Mouse (Mus musculus) thymus, postnatal 4 days (tissue): ENCODE results near the gene Nhs.
"Not testable (repeated sequence)": the region's sequence is repeated elsewhere in the genome, so short reads cannot be mapped to it uniquely, and the experiment has no call there.

Experiments used
- DNase-seq: peaks from one replicate; pipeline ENCODE4 v3.0.0; 2021

Nhs gene

DNA sequence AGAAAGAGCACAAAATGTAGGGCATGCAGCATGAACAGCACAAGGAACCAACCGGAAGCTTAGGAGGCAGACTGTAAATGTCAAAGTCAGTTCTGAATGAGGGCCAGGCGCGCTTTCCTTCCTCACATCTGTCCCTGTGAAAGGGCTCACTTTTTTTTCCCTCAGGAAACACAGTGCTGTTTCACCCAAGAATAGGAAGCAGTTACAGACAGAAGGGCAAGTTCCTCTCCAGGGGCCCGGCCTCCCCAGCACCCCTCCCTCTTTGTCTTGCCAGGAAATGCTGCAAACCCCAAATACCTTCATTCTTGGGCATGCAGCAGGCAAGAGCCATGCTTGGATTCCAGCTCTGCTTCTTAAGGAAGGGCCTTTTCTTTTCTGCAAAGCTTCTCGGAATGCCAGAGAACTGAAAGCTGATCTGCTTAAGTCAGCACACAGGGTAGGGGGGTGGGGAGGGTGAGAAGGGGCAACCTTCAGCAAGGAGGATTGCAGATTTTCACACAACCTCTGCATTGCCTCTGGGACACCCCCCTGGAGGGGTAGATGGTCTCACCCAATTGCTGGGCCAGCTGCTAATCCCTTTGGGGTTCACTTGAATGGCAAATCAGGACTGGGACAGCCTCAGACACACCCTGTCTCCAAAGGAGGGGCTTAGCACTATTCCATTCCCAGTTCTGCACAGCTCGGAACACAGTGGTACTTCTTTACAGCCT is 233.4 kb downstream of the Nhs start:
- no peak for DNase-seq

DNA sequence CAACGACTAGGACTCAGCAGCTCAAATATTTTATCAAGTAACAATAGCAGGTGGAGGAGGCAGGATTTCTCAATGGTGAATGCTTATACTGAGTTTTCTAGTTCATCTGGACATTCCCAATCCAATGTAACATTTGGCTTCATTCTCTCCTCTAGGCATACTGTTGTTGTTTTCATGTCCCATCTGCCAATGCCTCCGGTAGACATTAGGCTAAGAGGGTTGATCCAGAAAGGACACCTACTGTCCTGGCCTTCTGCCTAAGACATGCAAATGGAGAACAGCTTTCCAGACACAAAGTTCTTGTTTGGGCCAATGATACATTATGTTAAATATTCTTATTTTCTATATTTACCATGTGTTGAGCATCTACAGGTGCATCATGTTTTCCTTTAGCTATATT is 236.9 kb downstream of the Nhs start:
- DNase-seq: no peak

DNA sequence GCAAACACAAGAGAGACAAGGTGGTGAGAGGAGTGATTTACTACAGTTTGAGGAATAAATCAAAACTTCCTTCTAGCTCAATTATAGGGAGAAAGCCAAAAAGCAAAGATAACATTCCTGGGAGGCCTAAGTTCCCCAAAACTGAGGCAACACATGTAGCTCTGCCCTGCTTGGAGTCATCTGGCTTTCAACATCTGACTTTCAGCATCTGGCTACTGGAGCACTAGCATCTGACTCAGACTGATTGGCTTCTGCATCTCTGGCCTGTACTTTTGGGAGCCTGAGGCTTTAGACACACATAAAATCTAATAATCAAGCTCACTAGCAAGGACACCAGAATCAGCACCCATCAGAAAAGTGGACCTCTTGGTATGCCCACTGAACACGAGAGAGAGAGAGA is 237.9 kb downstream of the Nhs start:
- DNase-seq: no peak

DNA sequence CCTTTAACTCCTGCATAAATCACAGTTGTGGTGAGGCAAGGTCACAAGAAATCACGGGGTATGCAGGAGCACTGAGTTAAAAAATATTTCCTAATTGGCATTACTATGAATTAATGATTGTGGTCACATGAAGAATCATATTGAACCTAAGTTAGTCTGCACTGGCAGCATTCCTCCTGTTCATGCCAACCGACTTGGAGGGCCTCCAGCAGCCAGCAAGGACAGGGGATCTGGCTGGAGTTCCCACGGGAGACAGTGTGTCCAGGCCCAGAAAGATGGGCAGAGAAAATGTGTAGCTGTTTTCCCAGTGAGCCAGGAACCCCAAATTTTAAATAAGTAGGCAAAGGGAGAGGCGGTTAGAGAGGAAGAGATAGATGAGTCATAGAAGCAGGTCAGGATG is 249.6 kb downstream of the Nhs start:
- no peak for DNase-seq

DNA sequence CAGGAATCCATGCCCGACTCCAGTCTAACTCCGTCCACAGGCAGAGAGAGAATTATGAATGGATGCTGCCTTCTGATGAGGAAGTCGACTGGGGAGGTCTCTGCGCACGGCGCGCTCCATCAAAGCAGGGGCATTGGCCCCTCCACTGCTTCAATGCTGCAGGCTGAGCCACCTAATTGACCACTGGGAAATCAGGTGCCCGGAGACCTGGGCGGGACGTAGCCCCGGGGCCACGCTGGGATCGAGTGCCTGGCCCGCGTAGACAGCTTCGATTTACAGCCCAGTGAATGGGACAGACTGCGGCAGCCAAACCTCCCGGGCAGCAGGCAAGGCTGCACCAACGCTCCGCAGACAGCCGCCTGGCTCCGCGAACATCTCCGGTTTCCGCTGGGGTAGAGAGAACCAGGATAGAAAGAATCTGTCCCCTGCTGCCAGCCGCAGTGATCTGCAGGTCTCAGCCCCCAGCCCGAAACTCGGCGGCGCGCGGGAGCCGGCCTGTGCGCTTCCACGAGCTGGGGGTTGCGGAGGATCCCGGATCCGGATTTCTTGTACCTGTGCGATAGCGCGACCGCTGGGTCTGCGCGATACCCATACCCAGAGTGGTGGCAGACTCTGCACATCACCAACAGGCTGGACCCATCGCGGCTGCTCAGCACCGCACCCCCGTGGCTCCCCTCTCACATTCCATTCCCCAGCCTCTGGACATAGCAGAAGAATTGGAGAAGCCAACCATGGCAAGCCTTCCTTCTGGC is 250.7 kb downstream of the Nhs start:
- DNase-seq: no peak

- DNase-seq: no peak
Measured at GRCm38 (mm10) chrX:161907595-161908592, 251.6 kb downstream of the Nhs start.

DNA sequence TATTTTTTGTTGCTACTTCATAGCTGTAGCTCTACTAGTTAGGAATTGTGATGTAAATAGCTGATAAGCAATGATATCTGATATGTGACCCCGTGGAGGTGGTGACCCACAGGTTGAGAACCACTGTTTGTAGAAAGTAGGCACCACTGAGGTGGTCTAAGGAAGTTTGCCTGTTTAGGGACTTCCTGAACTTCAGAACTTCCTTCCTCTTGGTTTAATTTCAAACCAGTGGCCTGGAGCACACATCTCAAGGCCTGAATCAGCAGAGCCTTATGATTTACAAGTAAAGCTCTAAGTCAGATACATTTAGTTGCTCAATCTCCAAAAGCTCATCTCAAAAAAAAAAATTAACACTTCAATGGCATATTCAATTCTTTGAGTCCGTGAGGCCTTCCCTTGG is 265.1 kb downstream of the Nhs start:
- DNase-seq: no peak

DNA sequence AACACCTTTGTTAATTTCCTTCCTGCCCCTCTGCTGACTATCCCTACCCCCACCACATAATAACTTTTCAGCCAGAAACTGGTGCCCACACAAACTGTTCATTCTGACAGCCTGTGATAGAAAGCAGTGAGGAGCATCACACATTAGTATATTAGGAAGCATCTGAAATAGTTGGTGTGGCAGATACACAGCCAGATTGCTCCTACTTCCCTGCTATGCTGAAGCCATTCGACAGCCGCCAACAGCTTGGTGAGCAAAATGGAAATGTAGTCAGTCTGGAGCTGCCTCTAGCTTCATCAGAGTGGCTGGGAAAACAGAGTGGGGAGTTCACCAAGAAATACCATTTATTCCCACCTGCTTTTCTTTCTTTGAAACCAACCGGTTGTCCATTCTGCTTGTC is 275.9 kb downstream of the Nhs start:
- DNase-seq: no peak

DNA sequence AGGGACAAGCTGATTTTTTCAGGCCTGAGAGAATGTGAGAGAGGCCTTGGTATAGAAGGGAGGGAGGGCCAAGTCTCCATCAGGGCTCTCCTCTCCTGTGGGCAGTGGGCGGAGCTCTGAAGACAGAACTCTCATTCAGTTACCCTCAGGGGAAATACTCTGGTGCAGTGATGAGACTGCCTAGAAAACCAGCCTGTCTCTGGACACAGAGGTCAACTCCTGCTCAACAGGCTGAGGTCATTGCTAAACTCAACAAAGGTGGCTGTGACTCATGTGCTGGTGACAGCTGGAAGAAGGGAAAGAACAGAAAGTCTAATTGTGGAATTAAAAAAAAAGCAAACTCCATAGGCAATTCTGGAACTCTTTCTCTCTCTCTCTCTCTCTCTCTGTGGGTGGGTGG is 282.4 kb downstream of the Nhs start:
- DNase-seq: no peak

GRCm38 (mm10) chrX:161873511-161873910 is 286.0 kb downstream of the Nhs start:
- peak; percentile 13 for DNase-seq

GRCm38 (mm10) chrX:161871306-161871705 is 288.2 kb downstream of the Nhs start:
- no peak for DNase-seq

DNA sequence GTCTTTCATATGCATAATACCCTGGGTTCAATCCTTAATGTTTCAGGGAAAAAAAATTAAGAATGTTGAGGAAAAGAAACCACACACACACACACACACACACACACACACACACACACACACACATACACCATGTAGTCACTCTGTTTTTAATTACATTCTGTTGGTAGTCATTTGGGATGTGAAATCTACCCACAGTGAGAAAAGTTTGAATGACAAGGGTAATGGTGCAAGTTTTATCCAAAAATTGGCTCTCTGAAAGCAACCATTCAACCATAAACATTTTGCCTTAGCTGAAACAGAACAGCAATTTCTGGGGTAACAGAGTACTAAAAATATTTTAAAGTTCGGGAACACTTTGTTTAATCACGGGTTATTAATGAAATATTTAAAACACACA is 303.9 kb downstream of the Nhs start:
- no peak for DNase-seq

GRCm38 (mm10) chrX:161853626-161854312 is 305.8 kb downstream of the Nhs start:
- no peak for DNase-seq

DNA sequence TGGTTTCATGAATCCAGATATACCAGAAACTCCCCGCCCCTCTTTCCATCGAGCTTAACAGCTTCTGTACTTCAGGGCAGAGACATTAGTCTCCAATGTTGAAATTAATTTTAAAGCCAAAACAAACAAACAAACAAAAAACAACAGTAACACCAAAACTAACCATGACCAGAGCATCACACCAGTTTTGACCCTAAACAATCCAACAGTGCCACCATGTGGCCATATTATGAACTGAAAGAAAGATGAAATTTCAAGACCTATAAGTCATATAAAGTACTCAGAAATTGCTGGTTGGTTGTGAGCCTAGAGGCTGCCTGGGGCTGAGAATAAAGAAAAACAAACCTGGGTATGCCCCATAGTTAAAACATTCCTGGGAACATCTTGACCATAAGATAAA is 333.3 kb downstream of the Nhs start:
- not testable (repeated sequence) for DNase-seq

DNA sequence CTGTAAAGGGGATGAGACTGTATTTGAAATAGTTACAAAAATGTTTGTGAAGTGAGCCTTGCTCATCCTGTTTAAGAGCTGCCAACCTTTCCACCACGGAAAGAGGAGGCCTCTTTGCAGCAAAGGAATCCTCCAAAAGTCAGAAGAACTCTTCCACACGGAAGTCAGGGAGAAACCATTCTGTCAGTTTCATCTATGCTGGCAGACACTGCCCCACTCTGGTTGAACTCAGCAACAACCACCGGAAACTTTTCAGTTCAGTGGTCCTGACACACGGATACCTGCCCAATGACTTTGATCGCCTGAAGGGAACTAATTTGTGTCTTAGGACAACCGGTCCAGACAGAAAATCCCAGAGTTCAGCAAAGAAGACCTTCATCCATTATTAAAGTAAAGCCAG is 369.3 kb downstream of the Nhs start:
- DNase-seq: no peak
